Mouse (Mus musculus) heart, embryonic 16.5 days (tissue): Measurements from ENCODE around the gene Fndc3b. TPM values are rescaled to one million over a fixed set of nuclear protein-coding genes. Genes with fewer than 3 reads are reported as not detected.

Source experiments
- ATAC-seq: fragments of 200-750 bp; cut with Nextera tagmentation; replicated peaks from 2 replicates; pipeline ENCODE4 v1.8.0; 2017; ENCODE audit warnings: moderate number of reproducible peaks; ENCODE audit not compliant: insufficient read depth, low FRiP score; ENCODE audit errors: extremely low read depth
- H3K27ac ChIP-seq: fragments of 300-500 bp; sonication (generic); 2 replicates; pipeline ENCODE4 v1.5.1; 2014; ENCODE audit warnings: mild to moderate bottlenecking, low read length, control low read depth, moderate library complexity
- H3K27me3 ChIP-seq: fragments of 300-500 bp; sonication (generic); 2 replicates; pipeline ENCODE4 v1.6.1; 2014; ENCODE audit warnings: low read length, mixed read lengths; ENCODE audit not compliant: control insufficient read depth, insufficient read depth
- H3K36me3 ChIP-seq: fragments of 300-500 bp; sonication (generic); 2 replicates; pipeline ENCODE4 v1.6.1; 2014; ENCODE audit not compliant: control insufficient read depth, insufficient read depth
- H3K4me1 ChIP-seq: fragments of 300-500 bp; sonication (generic); 2 replicates; pipeline ENCODE4 v1.6.1; 2014; ENCODE audit warnings: low read length, mixed read lengths; ENCODE audit not compliant: control insufficient read depth, insufficient read depth
- H3K4me2 ChIP-seq: fragments of 300-500 bp; sonication (generic); 2 replicates; pipeline ENCODE4 v1.6.1; 2014; ENCODE audit warnings: low read depth, mild to moderate bottlenecking, control low read depth, low read length
- H3K4me3 ChIP-seq: fragments of 300-500 bp; sonication (generic); 2 replicates; pipeline ENCODE4 v1.5.1; 2014; ENCODE audit warnings: mild to moderate bottlenecking, control low read depth, low read length
- H3K9ac ChIP-seq: fragments of 300-500 bp; sonication (generic); 2 replicates; pipeline ENCODE4 v1.6.1; 2014; ENCODE audit warnings: low read length, control low read depth
- H3K9me3 ChIP-seq: fragments of 300-500 bp; sonication (generic); replicated peaks from 2 replicates; pipeline ENCODE4 v1.6.1; 2016; ENCODE audit warnings: low read length; ENCODE audit not compliant: control insufficient read depth
- WGBS: fragments of 180-500 bp; shearing (Covaris S2); extraction: QIAGEN DNeasy Blood & Tissue Kit; methylation state at CpG from one replicate; pipeline ENCODE4 v1.1.7; 2014; 5-methylcytosine and 5-hydroxymethylcytosine counted together
- polyA plus RNA-seq: library from polyadenylated mRNA; unstranded; fragments of >200 nt; fragmentation: Nextera tagmentation; extraction: Ambion mirVana; gene quantifications from 2 replicates; pipeline ENCODE4 v1.2.1, GENCODE M21; 2015

Fndc3b gene
- polyA plus RNA-seq, 1 experiment from 2014 or later, result 21.7 TPM

GRCm38 (mm10) chr3:27740136-27740535, 29.0 kb upstream of the Fndc3b start:
- WGBS, result 83% methylated on average over 7 of the region's 7 CpGs

GRCm38 (mm10) chr3:27736180-27736579, 25.1 kb upstream of the Fndc3b start:
- H3K27ac ChIP-seq, result no peak overlapping the region
- no peaks in the 10 kb centered on the region for H3K36me3 ChIP-seq
- H3K9me3 ChIP-seq, result no peaks in the 10 kb centered on the region
- no peaks in the 10 kb centered on the region for H3K27me3 ChIP-seq
- ATAC-seq, result no peak
- H3K4me2 ChIP-seq, result peak overlapping the region; percentile 34
- 32% methylated on average over 9 of the region's 9 CpGs for WGBS
- H3K4me1 ChIP-seq, result peaks cover 9% of the 10 kb centered on the region
- no peak overlapping the region for H3K9ac ChIP-seq
- H3K4me3 ChIP-seq, result no peak overlapping the region

More at GRCm38 (mm10) chr3:27740136-27740535, 29.0 kb upstream of the Fndc3b start:
- H3K27me3 ChIP-seq, result no peaks in the 10 kb centered on the region
- ATAC-seq, result no peak
- H3K36me3 ChIP-seq, result no peaks in the 10 kb centered on the region
- H3K9ac ChIP-seq, result no peak overlapping the region
- H3K4me1 ChIP-seq, result peaks cover 9% of the 10 kb centered on the region
- no peaks in the 10 kb centered on the region for H3K9me3 ChIP-seq
- no peak overlapping the region for H3K4me2 ChIP-seq
- H3K4me3 ChIP-seq, result no peak overlapping the region
- no peak overlapping the region for H3K27ac ChIP-seq

- H3K27ac ChIP-seq, result no peak overlapping the region
- H3K4me3 ChIP-seq, result no peak overlapping the region
- peaks cover 9% of the 10 kb centered on the region for H3K4me1 ChIP-seq
- ATAC-seq, result no peak
- no peaks in the 10 kb centered on the region for H3K36me3 ChIP-seq
- no peaks in the 10 kb centered on the region for H3K27me3 ChIP-seq
- no peak overlapping the region for H3K9ac ChIP-seq
- 76% methylated on average over 5 of the region's 5 CpGs for WGBS
- no peaks in the 10 kb centered on the region for H3K9me3 ChIP-seq
- no peak overlapping the region for H3K4me2 ChIP-seq
These were observed 24.0 kb upstream of the Fndc3b start for GRCm38 (mm10) chr3:27735113-27735512.

- 70% methylated on average over 8 of the region's 8 CpGs for WGBS
These were observed 18.0 kb upstream of the Fndc3b start for GRCm38 (mm10) chr3:27728798-27729782.

GRCm38 (mm10) chr3:27728176-27728575, 17.1 kb upstream of the Fndc3b start:
- Histone ChIP-seq H3K4me2 (no peak overlapping the region), H3K27ac (no peak overlapping the region), H3K9ac (no peak overlapping the region), H3K9me3 (no peaks in the 10 kb centered on the region), H3K4me3 (no peak overlapping the region), H3K27me3 (no peaks in the 10 kb centered on the region), H3K36me3 (no peaks in the 10 kb centered on the region), H3K4me1 (peaks cover 22% of the 10 kb centered on the region)
- WGBS, result 19% methylated on average over 7 of the region's 7 CpGs
- no peak for ATAC-seq

More at GRCm38 (mm10) chr3:27728798-27729782, 18.0 kb upstream of the Fndc3b start:
- ATAC-seq, result no peak
- Histone ChIP-seq H3K9ac (no peak overlapping the region), H3K9me3 (no peaks in the 10 kb centered on the region), H3K4me2 (no peak overlapping the region), H3K4me3 (no peak overlapping the region), H3K27ac (no peak overlapping the region), H3K27me3 (no peaks in the 10 kb centered on the region), H3K36me3 (no peaks in the 10 kb centered on the region), H3K4me1 (peaks cover 22% of the 10 kb centered on the region)

- Histone ChIP-seq H3K9ac (no peak overlapping the region), H3K9me3 (no peaks in the 10 kb centered on the region)
- peak; percentile 85 for ATAC-seq
These were observed 14.6 kb upstream of the Fndc3b start for GRCm38 (mm10) chr3:27725752-27726151.

GRCm38 (mm10) chr3:27724208-27724607, 13.1 kb upstream of the Fndc3b start:
- no peak overlapping the region for H3K9ac ChIP-seq
- ATAC-seq, result no peak
- no peak overlapping the region for H3K4me2 ChIP-seq
- no peaks in the 10 kb centered on the region for H3K27me3 ChIP-seq
- H3K27ac ChIP-seq, result no peak overlapping the region
- 69% methylated on average over 8 of the region's 8 CpGs for WGBS
- H3K4me3 ChIP-seq, result no peak overlapping the region
- peaks cover 16% of the 10 kb centered on the region for H3K4me1 ChIP-seq
- H3K9me3 ChIP-seq, result no peaks in the 10 kb centered on the region
- H3K36me3 ChIP-seq, result no peaks in the 10 kb centered on the region

More at GRCm38 (mm10) chr3:27725752-27726151, 14.6 kb upstream of the Fndc3b start:
- no peaks in the 10 kb centered on the region for H3K27me3 ChIP-seq
- H3K4me3 ChIP-seq, result no peak overlapping the region
- H3K4me1 ChIP-seq, result peaks cover 22% of the 10 kb centered on the region
- no peak overlapping the region for H3K4me2 ChIP-seq
- peak overlapping the region; percentile 79 for H3K27ac ChIP-seq
- no peaks in the 10 kb centered on the region for H3K36me3 ChIP-seq
- WGBS, result 63% methylated on average over 6 of the region's 6 CpGs

GRCm38 (mm10) chr3:27718829-27719365, 7.8 kb upstream of the Fndc3b start:
- no peak for ATAC-seq
- H3K36me3 ChIP-seq, result no peaks in the 10 kb centered on the region
- WGBS, result 64% methylated on average over 5 of the region's 5 CpGs
- H3K27ac ChIP-seq, result no peak overlapping the region
- no peaks in the 10 kb centered on the region for H3K27me3 ChIP-seq
- H3K4me1 ChIP-seq, result no peaks in the 10 kb centered on the region
- no peak overlapping the region for H3K9ac ChIP-seq
- no peaks in the 10 kb centered on the region for H3K9me3 ChIP-seq
- no peak overlapping the region for H3K4me3 ChIP-seq
- no peak overlapping the region for H3K4me2 ChIP-seq

- H3K36me3 ChIP-seq, result no peaks in the 10 kb centered on the region
- no peaks in the 10 kb centered on the region for H3K9me3 ChIP-seq
- WGBS, result 67% methylated on average over 4 of the region's 4 CpGs
- no peak overlapping the region for H3K9ac ChIP-seq
- H3K27me3 ChIP-seq, result no peaks in the 10 kb centered on the region
- no peaks in the 10 kb centered on the region for H3K4me1 ChIP-seq
- H3K4me3 ChIP-seq, result no peak overlapping the region
- H3K4me2 ChIP-seq, result no peak overlapping the region
- ATAC-seq, result no peak
- H3K27ac ChIP-seq, result no peak overlapping the region
These were observed 2.9 kb upstream of the Fndc3b start for GRCm38 (mm10) chr3:27713971-27714370.
